Mouse (Mus musculus) lung, embryonic 16.5 days (tissue): Measurements from ENCODE around the gene BC003965. TPM values are rescaled to one million over a fixed set of nuclear protein-coding genes. Genes with fewer than 3 reads are reported as not detected.

Experiments used
- ATAC-seq: fragments of 200-750 bp; cut with Nextera tagmentation; 2 replicates; pipeline ENCODE4 v1.8.0; 2017; ENCODE audit warnings: low read depth, mild to moderate bottlenecking, moderate library complexity
- H3K27ac ChIP-seq: fragments of 300-500 bp; sonication (generic); 2 replicates; pipeline ENCODE4 v1.5.1; 2014; ENCODE audit warnings: mild to moderate bottlenecking, control low read depth, low read length
- H3K27me3 ChIP-seq: fragments of 300-500 bp; sonication (generic); 2 replicates; pipeline ENCODE4 v1.6.1; 2014; ENCODE audit warnings: low read depth, low read length, mixed read lengths; ENCODE audit not compliant: control insufficient read depth, insufficient read depth
- H3K36me3 ChIP-seq: fragments of 300-500 bp; sonication (generic); 2 replicates; pipeline ENCODE4 v1.6.1; 2014; ENCODE audit warnings: low read length; ENCODE audit not compliant: control insufficient read depth, insufficient read depth
- H3K4me1 ChIP-seq: fragments of 300-500 bp; sonication (generic); replicated peaks from 2 replicates; pipeline ENCODE4 v1.6.1; 2014; ENCODE audit warnings: low read length, mixed read lengths; ENCODE audit not compliant: control insufficient read depth, insufficient read depth
- H3K4me2 ChIP-seq: fragments of 300-500 bp; sonication (generic); 2 replicates; pipeline ENCODE4 v1.6.1; 2014; ENCODE audit warnings: low read depth, low read length, control low read depth
- H3K4me3 ChIP-seq: fragments of 300-500 bp; sonication (generic); 2 replicates; pipeline ENCODE4 v1.5.1; 2014; ENCODE audit warnings: mild to moderate bottlenecking, low read length, control low read depth
- H3K9ac ChIP-seq: fragments of 300-500 bp; sonication (generic); 2 replicates; pipeline ENCODE4 v1.6.1; 2014; ENCODE audit warnings: low read length, control low read depth
- H3K9me3 ChIP-seq: fragments of 300-500 bp; sonication (generic); 2 replicates; pipeline ENCODE4 v1.6.1; 2016; ENCODE audit warnings: low read length; ENCODE audit not compliant: control insufficient read depth
- WGBS: fragments of 180-500 bp; shearing (Covaris S2); extraction: QIAGEN DNeasy Blood & Tissue Kit; methylation state at CpG from one replicate; pipeline ENCODE4 v1.1.7; 2014; 5-methylcytosine and 5-hydroxymethylcytosine counted together
- polyA plus RNA-seq: library from polyadenylated mRNA; unstranded; fragments of >200 nt; fragmentation: Nextera tagmentation; extraction: Ambion mirVana; gene quantifications from 2 replicates; pipeline ENCODE4 v1.2.1, GENCODE M21; 2015

BC003965 gene
- polyA plus RNA-seq, 1 experiment from 2014 or later, result 30.9 TPM

- ATAC-seq, result no peak
- H3K27ac ChIP-seq, result peak overlapping the region; percentile 47
- no peak overlapping the region; the same call in 1 of the 2 replicates for H3K9ac ChIP-seq
- 76% methylated on average over 3 of the region's 3 CpGs for WGBS
- no peaks in the 10 kb centered on the region for H3K27me3 ChIP-seq
- H3K4me2 ChIP-seq, result peak overlapping the region; percentile 6; the same call in 1 of the 2 replicates
- no peak overlapping the region for H3K4me3 ChIP-seq
- H3K9me3 ChIP-seq, result no peaks in the 10 kb centered on the region
- H3K4me1 ChIP-seq, result peaks cover 14% of the 10 kb centered on the region; the same call in 1 of the 2 replicates
- no peaks in the 10 kb centered on the region for H3K36me3 ChIP-seq
Measured at GRCm38 (mm10) chr17:25172558-25172957, 11.8 kb upstream of the BC003965 start.

GRCm38 (mm10) chr17:25175411-25175810, 8.9 kb upstream of the BC003965 start, which contains the start of gene Gm38655:
Gene Gm38655, minus strand, starts transcription at chr17:25175471.
- peak; percentile 94 for ATAC-seq
- no peaks in the 10 kb centered on the region for H3K27me3 ChIP-seq
- no peaks in the 10 kb centered on the region for H3K9me3 ChIP-seq
- peak within 1 kb of the TSS; percentile 43; the same call in 1 of the 2 replicates for H3K9ac ChIP-seq
- H3K4me2 ChIP-seq, result peak within 1 kb of the TSS; percentile 34
- peak within 1 kb of the TSS; percentile 89 for H3K27ac ChIP-seq
- H3K36me3 ChIP-seq, result no peaks in the 10 kb centered on the region
- H3K4me3 ChIP-seq, result no peak within 1 kb of the TSS
- peaks cover 14% of the 10 kb centered on the region; the same call in 1 of the 2 replicates for H3K4me1 ChIP-seq
- 45% methylated on average over 9 of the region's 9 CpGs for WGBS

- no peaks in the 10 kb centered on the region for H3K27me3 ChIP-seq
- peak overlapping the region; percentile 93; the same call in 1 of the 2 replicates for H3K4me2 ChIP-seq
- no peaks in the 10 kb centered on the region for H3K9me3 ChIP-seq
- peaks cover 16% of the 10 kb centered on the region for H3K4me1 ChIP-seq
- H3K36me3 ChIP-seq, result no peaks in the 10 kb centered on the region
- 0 out of 2 replicates have a peak overlapping the region, but pooled peaks have one; percentile 84 for H3K4me3 ChIP-seq
- no peak for ATAC-seq
- no peak overlapping the region for H3K9ac ChIP-seq
- no peak overlapping the region for H3K27ac ChIP-seq
Measured at GRCm38 (mm10) chr17:25183232-25183631, 1.1 kb upstream of the BC003965 start.

- Histone ChIP-seq H3K27me3 (no peaks in the 10 kb centered on the region), H3K4me1 (peaks cover 26% of the 10 kb centered on the region), H3K36me3 (no peaks in the 10 kb centered on the region), H3K27ac (peak overlapping the region; percentile 15; the same call in 1 of the 2 replicates), H3K9me3 (no peaks in the 10 kb centered on the region), H3K9ac (peak overlapping the region; percentile 74), H3K4me2 (peak overlapping the region; percentile 97), H3K4me3 (peak overlapping the region; percentile 84)
- peak; percentile 7; the same call in 1 of the 2 replicates for ATAC-seq
- WGBS, result 4% methylated on average over 17 of the region's 17 CpGs
Measured at GRCm38 (mm10) chr17:25184961-25185360, 607 bp downstream of the BC003965 start.

- no peak for ATAC-seq
- Histone ChIP-seq H3K27me3 (no peaks in the 10 kb centered on the region), H3K36me3 (peaks cover 5% of the 10 kb centered on the region; the same call in 1 of the 2 replicates), H3K4me1 (peaks cover 27% of the 10 kb centered on the region), H3K4me3 (peak overlapping the region; percentile 96), H3K9ac (peak overlapping the region; percentile 96), H3K9me3 (no peaks in the 10 kb centered on the region), H3K27ac (peak overlapping the region; percentile 86), H3K4me2 (peak overlapping the region; percentile 85)
- 5% methylated on average over 11 of the region's 11 CpGs for WGBS
Measured at GRCm38 (mm10) chr17:25187784-25188149, 3.4 kb downstream of the BC003965 start.

- H3K4me1 ChIP-seq, result peaks cover 25% of the 10 kb centered on the region
- H3K27ac ChIP-seq, result peak within 1 kb of the TSS; percentile 86
- H3K9ac ChIP-seq, result peak within 1 kb of the TSS; percentile 96
- H3K4me3 ChIP-seq, result peak within 1 kb of the TSS; percentile 96
- peaks cover 5% of the 10 kb centered on the region; the same call in 1 of the 2 replicates for H3K36me3 ChIP-seq
- ATAC-seq, result peak; percentile 51
- peak within 1 kb of the TSS; percentile 85 for H3K4me2 ChIP-seq
- H3K9me3 ChIP-seq, result no peaks in the 10 kb centered on the region
- no peaks in the 10 kb centered on the region for H3K27me3 ChIP-seq
- under 1% methylated on average over 71 of the region's 104 CpGs for WGBS
Measured at GRCm38 (mm10) chr17:25188150-25189031, 4.0 kb downstream of the BC003965 start, which contains the start of gene Unkl. Gene Unkl, plus strand, starts transcription at chr17:25188397.

GRCm38 (mm10) chr17:25189091-25189490, 4.7 kb downstream of the BC003965 start:
- no peak for ATAC-seq
- under 1% methylated on average over 15 of the region's 16 CpGs for WGBS

GRCm38 (mm10) chr17:25202401-25202800, 18.0 kb downstream of the BC003965 start:
- Histone ChIP-seq H3K4me2 (no peak overlapping the region), H3K36me3 (peaks cover 37% of the 10 kb centered on the region), H3K27ac (no peak overlapping the region), H3K27me3 (no peaks in the 10 kb centered on the region), H3K4me3 (no peak overlapping the region), H3K9me3 (no peaks in the 10 kb centered on the region), H3K9ac (no peak overlapping the region), H3K4me1 (no peaks in the 10 kb centered on the region)
- 94% methylated on average over 4 of the region's 4 CpGs for WGBS
- ATAC-seq, result no peak

More at GRCm38 (mm10) chr17:25189091-25189490, 4.7 kb downstream of the BC003965 start:
- peak overlapping the region; percentile 96 for H3K9ac ChIP-seq
- H3K36me3 ChIP-seq, result peaks cover 5% of the 10 kb centered on the region; the same call in 1 of the 2 replicates
- H3K9me3 ChIP-seq, result no peaks in the 10 kb centered on the region
- peaks cover 20% of the 10 kb centered on the region for H3K4me1 ChIP-seq
- no peak overlapping the region for H3K27ac ChIP-seq
- peak overlapping the region; percentile 96 for H3K4me3 ChIP-seq
- no peaks in the 10 kb centered on the region for H3K27me3 ChIP-seq
- H3K4me2 ChIP-seq, result peak overlapping the region; percentile 85

GRCm38 (mm10) chr17:25210006-25210405, 25.7 kb downstream of the BC003965 start:
- H3K4me1 ChIP-seq, result no peaks in the 10 kb centered on the region
- H3K9me3 ChIP-seq, result no peaks in the 10 kb centered on the region
- no peak overlapping the region for H3K4me2 ChIP-seq
- H3K4me3 ChIP-seq, result no peak overlapping the region
- peaks cover 33% of the 10 kb centered on the region for H3K36me3 ChIP-seq
- no peak for ATAC-seq
- H3K27ac ChIP-seq, result no peak overlapping the region
- 89% methylated on average over 4 of the region's 4 CpGs for WGBS
- no peaks in the 10 kb centered on the region for H3K27me3 ChIP-seq
- no peak overlapping the region for H3K9ac ChIP-seq
